Mouse (Mus musculus): Measurements from ENCODE around the gene Tns1.

DNA sequence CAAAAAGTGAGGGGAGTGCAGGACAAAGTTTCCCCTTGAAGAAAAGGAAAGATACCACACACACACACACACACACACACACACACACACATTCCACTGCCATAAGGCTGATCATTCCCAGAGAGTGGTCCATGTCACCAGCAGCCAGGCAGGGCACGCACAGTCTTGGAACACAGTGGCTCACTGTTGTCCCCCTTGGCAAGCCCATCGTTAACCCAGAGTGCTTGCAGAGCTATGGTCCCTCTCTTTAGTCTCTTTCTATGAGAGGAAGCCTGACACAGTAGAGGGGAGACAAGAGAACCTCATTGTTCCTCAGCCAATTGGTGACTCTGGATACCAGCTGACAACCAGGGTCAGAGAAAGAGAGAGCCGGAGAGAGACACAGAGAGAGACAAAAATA, 179.9 kb downstream of the Tns1 start:
- TF ChIP-seq CTCF (IDR thresholded peaks at IDR 0.05): no peak
- TF ChIP-seq EP300 (IDR thresholded peaks at IDR 0.05; ENCODE audit: insufficient read depth, low read depth, low read length): 0 out of 2 replicates have a peak, but pooled peaks have one; percentile 26
- no peak for TF ChIP-seq POLR2A (IDR thresholded peaks at IDR 0.05; ENCODE audit: insufficient read depth, low read depth, low read length)

Data from heart, adult 2 months (tissue).